Mouse (Mus musculus) stomach, embryonic 15.5 days (tissue): ENCODE results near the gene Dmrtb1. TPM values are rescaled to one million over a fixed set of nuclear protein-coding genes. Genes with fewer than 3 reads are reported as not detected.

ENCODE experiments used
- ATAC-seq: fragments of 200-750 bp; cut with Nextera tagmentation; 2 replicates; pipeline ENCODE4 v1.8.0; 2017; ENCODE audit warnings: low read depth, moderate number of reproducible peaks, moderate TSS enrichment; ENCODE audit not compliant: insufficient read depth, low FRiP score
- H3K27ac ChIP-seq: fragments of 300-500 bp; sonication (generic); 2 replicates; pipeline ENCODE4 v1.5.1; 2015; ENCODE audit warnings: mild to moderate bottlenecking, inconsistent platforms
- H3K27me3 ChIP-seq: fragments of 300-500 bp; sonication (generic); replicated peaks from 2 replicates; pipeline ENCODE4 v1.6.1; 2015; ENCODE audit warnings: inconsistent platforms
- H3K36me3 ChIP-seq: fragments of 300-500 bp; sonication (generic); 2 replicates; pipeline ENCODE4 v1.6.1; 2015; ENCODE audit warnings: inconsistent platforms
- H3K4me1 ChIP-seq: fragments of 300-500 bp; sonication (generic); 2 replicates; pipeline ENCODE4 v1.6.1; 2015; ENCODE audit warnings: inconsistent platforms
- H3K4me2 ChIP-seq: fragments of 300-500 bp; sonication (generic); 2 replicates; pipeline ENCODE4 v1.6.1; 2015; ENCODE audit warnings: mild to moderate bottlenecking, inconsistent platforms
- H3K4me3 ChIP-seq: fragments of 300-500 bp; sonication (generic); replicated peaks from 2 replicates; pipeline ENCODE4 v1.5.1; 2015; ENCODE audit warnings: inconsistent platforms
- H3K9ac ChIP-seq: fragments of 300-500 bp; sonication (generic); 2 replicates; pipeline ENCODE4 v1.6.1; 2015; ENCODE audit warnings: inconsistent platforms
- H3K9me3 ChIP-seq: fragments of 300-500 bp; sonication (generic); 2 replicates; pipeline ENCODE4 v1.6.1; 2016; ENCODE audit warnings: inconsistent platforms
- WGBS: fragments of 180-500 bp; shearing (Covaris S2); methylation state at CpG from one replicate; pipeline ENCODE4 v1.1.7; 2015; 5-methylcytosine and 5-hydroxymethylcytosine counted together
- polyA plus RNA-seq: library from polyadenylated mRNA; unstranded; fragments of >200 nt; fragmentation: Nextera tagmentation; extraction: Ambion mirVana; gene quantifications from 2 replicates; pipeline ENCODE4 v1.2.1, GENCODE M21; 2015

Gene Dmrtb1
- 0.10 TPM in 1 of 2 replicates, not detected in the other for polyA plus RNA-seq

GRCm38 (mm10) chr4:107684130-107684529 is at the start of gene Dmrtb1:
Dmrtb1 (minus strand) TSS chr4:107684230.
- Histone ChIP-seq H3K9ac (no peak within 1 kb of the TSS), H3K27ac (no peak within 1 kb of the TSS), H3K4me2 (no peak within 1 kb of the TSS), H3K4me3 (no peak within 1 kb of the TSS), H3K27me3 (no peaks in the 10 kb centered on the region), H3K4me1 (no peaks in the 10 kb centered on the region), H3K9me3 (no peaks in the 10 kb centered on the region), H3K36me3 (no peaks in the 10 kb centered on the region)
- WGBS: 90% methylated on average over 14 of the region's 14 CpGs
- ATAC-seq: no peak

DNA sequence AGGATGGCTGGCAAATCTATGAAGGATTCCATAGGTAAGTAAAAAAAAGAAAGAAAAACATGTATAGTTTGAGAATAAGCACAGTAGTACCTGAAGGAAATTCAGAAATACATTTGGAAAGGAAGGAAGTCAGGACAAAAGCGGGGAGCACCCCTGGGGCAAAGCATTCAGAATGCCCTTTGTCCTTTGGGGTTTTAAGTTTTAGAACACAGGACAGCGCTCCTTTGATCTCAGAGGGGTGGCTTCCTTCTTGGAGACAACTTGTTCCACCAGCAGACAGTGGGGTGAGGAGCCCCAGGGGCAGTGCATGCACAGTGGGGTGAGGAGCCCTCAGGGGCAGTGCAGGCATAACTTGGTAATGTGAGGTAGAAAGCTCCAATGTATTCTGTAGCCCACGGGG is 49.6 kb upstream of the Dmrtb1 start:
- ATAC-seq: no peak
- H3K9me3 ChIP-seq: no peaks in the 10 kb centered on the region
- no peak overlapping the region for H3K9ac ChIP-seq
- 42% methylated on average over 3 of the region's 3 CpGs for whole genome bisulfite sequencing
- H3K36me3 ChIP-seq: no peaks in the 10 kb centered on the region
- H3K27me3 ChIP-seq: no peaks in the 10 kb centered on the region
- no peak overlapping the region for H3K4me2 ChIP-seq
- no peak overlapping the region for H3K4me3 ChIP-seq
- no peaks in the 10 kb centered on the region for H3K4me1 ChIP-seq
- no peak overlapping the region for H3K27ac ChIP-seq

DNA sequence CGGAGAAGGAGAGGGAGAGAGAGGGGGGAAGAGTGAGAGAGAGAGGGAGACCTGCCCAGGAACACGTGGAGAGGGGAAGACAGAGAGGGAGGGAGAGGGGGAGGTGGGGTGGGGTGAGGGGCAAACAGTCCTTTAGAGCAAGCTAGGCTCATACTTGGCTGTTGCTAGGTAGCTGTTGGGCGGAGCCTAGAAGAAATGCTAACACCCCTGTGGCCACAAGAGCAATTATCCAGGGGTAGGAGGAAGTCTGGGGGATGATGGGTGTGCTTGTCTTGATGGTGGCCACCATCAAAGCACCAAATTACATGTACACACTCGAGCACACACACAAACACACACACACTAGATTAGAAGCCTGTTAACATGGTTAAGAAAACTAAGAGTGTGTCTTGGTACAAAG is 48.6 kb upstream of the Dmrtb1 start:
- no peak for ATAC-seq
- H3K4me2 ChIP-seq: no peak overlapping the region
- 25% methylated on average over 4 of the region's 4 CpGs for WGBS

DNA sequence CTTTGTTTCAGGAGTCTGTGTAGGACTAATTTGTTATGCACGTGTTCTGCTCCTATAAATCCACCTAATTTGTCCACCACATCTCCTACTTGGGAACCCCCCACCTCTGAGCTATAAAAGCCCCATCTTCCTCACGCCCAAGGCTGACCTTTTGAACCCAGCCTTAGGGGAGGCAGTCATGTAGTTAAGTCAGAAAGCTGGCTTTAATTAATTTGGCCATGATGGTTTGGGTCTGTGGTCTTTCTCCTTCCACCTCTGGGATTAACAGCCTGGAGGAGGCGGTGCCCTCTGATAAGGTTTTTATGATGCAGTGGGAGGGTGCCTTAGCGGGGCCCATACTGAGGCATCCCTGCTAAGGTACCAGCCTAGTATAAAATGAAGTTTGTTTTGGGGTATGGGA is 48.2 kb upstream of the Dmrtb1 start:
- Histone ChIP-seq H3K4me1 (no peaks in the 10 kb centered on the region), H3K9me3 (no peaks in the 10 kb centered on the region), H3K27ac (no peak overlapping the region), H3K9ac (no peak overlapping the region), H3K4me2 (no peak overlapping the region), H3K36me3 (no peaks in the 10 kb centered on the region), H3K4me3 (no peak overlapping the region), H3K27me3 (no peaks in the 10 kb centered on the region)
- WGBS: 31% methylated on average over 4 of the region's 4 CpGs
- ATAC-seq: no peak

More for the DNA sequence above, 48.6 kb upstream of the Dmrtb1 start:
- Histone ChIP-seq H3K27ac (no peak overlapping the region), H3K9ac (no peak overlapping the region), H3K4me1 (no peaks in the 10 kb centered on the region), H3K36me3 (no peaks in the 10 kb centered on the region), H3K4me3 (no peak overlapping the region), H3K27me3 (no peaks in the 10 kb centered on the region), H3K9me3 (no peaks in the 10 kb centered on the region)

- H3K9me3 ChIP-seq: no peaks in the 10 kb centered on the region
- H3K4me3 ChIP-seq: no peak overlapping the region
- H3K9ac ChIP-seq: no peak overlapping the region
- no peak; the same call in 1 of the 2 replicates for ATAC-seq
- no peak overlapping the region for H3K4me2 ChIP-seq
- no peaks in the 10 kb centered on the region for H3K27me3 ChIP-seq
- WGBS: 72% methylated on average over 8 of the region's 8 CpGs
- H3K27ac ChIP-seq: no peak overlapping the region
- no peaks in the 10 kb centered on the region for H3K4me1 ChIP-seq
- H3K36me3 ChIP-seq: no peaks in the 10 kb centered on the region
Observed at GRCm38 (mm10) chr4:107731088-107731465, 47.0 kb upstream of the Dmrtb1 start.

DNA sequence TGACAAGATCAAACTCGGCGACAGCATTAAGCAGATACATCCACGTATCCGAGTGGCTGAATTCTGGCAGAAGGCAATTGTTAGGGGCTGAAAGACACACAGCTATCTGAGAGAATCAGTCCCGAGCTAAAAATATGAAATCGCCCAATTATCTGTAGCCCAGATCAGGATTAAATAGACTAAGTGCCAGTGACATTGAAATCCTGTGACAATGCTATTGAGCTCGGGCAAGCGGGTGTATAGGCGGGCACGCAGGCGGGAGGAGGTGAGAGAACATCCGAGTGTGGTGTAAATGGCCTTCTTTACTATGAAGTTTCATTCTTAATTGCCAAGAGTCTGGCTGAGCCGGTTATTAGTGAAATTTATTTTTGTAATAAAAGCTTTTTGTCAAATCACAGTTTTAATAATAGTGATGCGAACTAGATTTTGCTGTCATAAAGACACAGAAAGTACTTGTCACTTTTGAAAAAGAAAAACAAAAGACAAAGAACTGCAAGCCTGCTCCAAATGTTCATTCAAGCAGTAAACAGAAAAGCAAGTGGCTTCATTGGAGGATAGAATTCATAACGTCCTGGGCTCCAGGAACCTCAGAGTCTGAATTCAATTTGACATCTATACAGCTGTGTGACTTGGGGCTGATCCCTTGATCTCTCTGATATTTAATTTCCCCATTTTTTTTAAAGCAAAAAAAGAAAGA is 46.5 kb upstream of the Dmrtb1 start:
- Histone ChIP-seq H3K4me1 (no peaks in the 10 kb centered on the region), H3K36me3 (no peaks in the 10 kb centered on the region), H3K27me3 (no peaks in the 10 kb centered on the region), H3K9me3 (no peaks in the 10 kb centered on the region), H3K4me3 (no peak overlapping the region), H3K9ac (no peak overlapping the region), H3K4me2 (no peak overlapping the region), H3K27ac (no peak overlapping the region)
- WGBS: 80% methylated on average over 15 of the region's 15 CpGs
- no peak for ATAC-seq

DNA sequence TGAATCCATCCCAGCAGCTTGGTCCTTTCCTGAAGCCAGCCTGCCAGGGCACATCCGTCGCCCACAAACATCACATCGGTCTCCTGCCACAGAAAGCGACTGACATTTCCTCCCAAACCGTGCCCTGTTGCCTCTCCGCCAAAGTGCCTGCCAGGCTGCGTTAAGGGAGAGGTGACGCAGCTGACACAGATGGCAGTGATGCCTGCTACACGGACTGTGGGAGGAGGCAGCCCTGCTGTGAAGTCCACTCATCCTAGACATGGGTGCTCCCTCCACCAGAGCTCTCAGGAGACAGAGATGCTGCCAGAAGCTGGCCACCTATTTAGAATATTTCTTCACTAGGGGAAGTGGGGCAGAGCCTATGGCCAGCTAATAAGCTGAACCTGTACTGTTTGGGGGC is 41.4 kb upstream of the Dmrtb1 start:
- Histone ChIP-seq H3K9ac (no peak overlapping the region), H3K36me3 (no peaks in the 10 kb centered on the region), H3K9me3 (no peaks in the 10 kb centered on the region), H3K27ac (no peak overlapping the region), H3K4me1 (no peaks in the 10 kb centered on the region), H3K4me2 (no peak overlapping the region), H3K4me3 (no peak overlapping the region), H3K27me3 (no peaks in the 10 kb centered on the region)
- ATAC-seq: no peak
- 71% methylated on average over 9 of the region's 9 CpGs for WGBS

DNA sequence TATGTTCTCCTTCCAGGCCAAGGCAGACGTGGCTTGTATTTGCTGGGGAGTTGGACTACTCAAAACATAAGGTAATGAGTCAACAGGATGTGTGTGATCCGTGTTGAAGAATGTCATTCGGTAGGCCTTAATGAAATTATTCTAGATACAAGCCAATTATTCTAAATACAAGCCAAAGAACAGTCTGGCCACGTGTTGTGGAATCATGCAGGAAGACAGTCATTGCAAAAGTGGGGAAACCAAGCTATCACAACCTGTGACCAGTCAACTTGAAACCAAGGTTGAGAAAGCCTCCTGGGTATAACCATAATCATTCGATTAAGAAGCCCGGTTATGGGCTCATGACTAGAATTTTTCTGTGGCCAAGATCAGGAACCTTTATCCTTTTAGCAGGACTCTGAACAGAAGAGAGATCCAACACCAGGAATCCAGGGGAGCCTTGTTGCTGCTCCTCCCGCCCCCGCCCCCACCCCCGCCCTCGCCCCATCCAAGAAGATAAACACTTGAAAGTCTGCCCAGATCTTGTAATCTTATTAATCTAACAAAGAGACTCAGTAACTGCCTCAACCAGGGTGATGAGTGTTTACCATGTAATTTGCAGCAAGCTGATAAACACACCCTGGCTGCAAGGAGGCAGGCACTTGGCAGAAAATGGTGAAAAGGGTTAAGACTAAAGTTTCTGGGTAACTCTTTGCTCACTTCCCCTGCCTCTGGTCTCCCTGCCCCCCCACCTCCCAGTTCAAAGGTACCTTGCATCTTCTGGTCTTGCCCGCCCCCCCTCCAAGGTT is 36.2 kb upstream of the Dmrtb1 start:
- H3K27me3 ChIP-seq: no peaks in the 10 kb centered on the region
- no peak overlapping the region for H3K4me3 ChIP-seq
- no peaks in the 10 kb centered on the region for H3K4me1 ChIP-seq
- H3K36me3 ChIP-seq: no peaks in the 10 kb centered on the region
- no peak overlapping the region for H3K4me2 ChIP-seq
- WGBS: 53% methylated on average over 11 of the region's 11 CpGs
- H3K9ac ChIP-seq: no peak overlapping the region
- H3K9me3 ChIP-seq: no peaks in the 10 kb centered on the region
- H3K27ac ChIP-seq: no peak overlapping the region
- no peak for ATAC-seq

- no peak overlapping the region for H3K27ac ChIP-seq
- no peak overlapping the region for H3K4me2 ChIP-seq
- H3K36me3 ChIP-seq: no peaks in the 10 kb centered on the region
- no peak overlapping the region for H3K4me3 ChIP-seq
- H3K27me3 ChIP-seq: no peaks in the 10 kb centered on the region
- no peaks in the 10 kb centered on the region for H3K9me3 ChIP-seq
- no peak for ATAC-seq
- WGBS: 62% methylated on average over 5 of the region's 5 CpGs
- no peaks in the 10 kb centered on the region for H3K4me1 ChIP-seq
- H3K9ac ChIP-seq: no peak overlapping the region
Observed at GRCm38 (mm10) chr4:107719161-107719560, 35.1 kb upstream of the Dmrtb1 start.

- Histone ChIP-seq H3K9me3 (no peaks in the 10 kb centered on the region), H3K4me3 (no peak overlapping the region), H3K4me1 (no peaks in the 10 kb centered on the region), H3K36me3 (no peaks in the 10 kb centered on the region), H3K27me3 (no peaks in the 10 kb centered on the region), H3K9ac (no peak overlapping the region), H3K4me2 (no peak overlapping the region), H3K27ac (no peak overlapping the region)
- ATAC-seq: no peak
- 80% methylated on average over 8 of the region's 8 CpGs for WGBS
Observed at GRCm38 (mm10) chr4:107718720-107719119, 34.7 kb upstream of the Dmrtb1 start.

- no peaks in the 10 kb centered on the region for H3K36me3 ChIP-seq
- H3K27me3 ChIP-seq: no peaks in the 10 kb centered on the region
- ATAC-seq: no peak
- H3K4me2 ChIP-seq: no peak overlapping the region
- H3K4me1 ChIP-seq: no peaks in the 10 kb centered on the region
- no peaks in the 10 kb centered on the region for H3K9me3 ChIP-seq
- 72% methylated on average over 8 of the region's 8 CpGs for WGBS
- H3K9ac ChIP-seq: no peak overlapping the region
- no peak overlapping the region for H3K27ac ChIP-seq
- no peak overlapping the region for H3K4me3 ChIP-seq
Observed at GRCm38 (mm10) chr4:107717718-107718313, 33.8 kb upstream of the Dmrtb1 start.

DNA sequence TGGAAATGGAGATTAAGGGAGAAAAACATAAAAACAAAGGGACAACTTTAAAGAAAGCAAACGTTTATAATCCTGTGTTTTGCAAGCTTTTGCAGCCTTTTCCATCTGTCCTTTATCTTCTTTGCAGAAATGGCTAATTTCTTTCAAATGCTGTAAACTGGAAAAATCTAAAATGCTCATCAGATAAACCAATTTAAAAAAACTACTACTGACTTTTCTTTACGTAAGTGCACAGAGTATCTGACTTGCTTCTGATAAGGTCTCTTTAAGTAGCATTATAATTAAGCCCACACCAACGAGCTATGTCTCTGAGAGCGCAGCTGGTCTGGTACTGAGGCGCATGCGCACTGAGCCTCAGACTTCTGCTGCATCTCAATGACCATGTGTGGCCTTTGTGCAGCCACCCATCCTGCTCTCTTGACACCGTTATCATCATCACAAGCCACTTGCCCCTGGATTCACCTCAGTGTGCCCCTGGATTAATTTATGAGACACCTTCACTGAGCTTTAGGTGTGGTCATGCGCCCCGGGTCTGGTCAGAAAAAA is 32.8 kb upstream of the Dmrtb1 start:
- Histone ChIP-seq H3K27ac (no peak overlapping the region), H3K4me1 (no peaks in the 10 kb centered on the region), H3K4me3 (no peak overlapping the region), H3K27me3 (no peaks in the 10 kb centered on the region), H3K36me3 (no peaks in the 10 kb centered on the region), H3K4me2 (no peak overlapping the region), H3K9me3 (no peaks in the 10 kb centered on the region), H3K9ac (no peak overlapping the region)
- WGBS: 74% methylated on average over 9 of the region's 9 CpGs
- ATAC-seq: no peak
